Mouse (Mus musculus) spleen, adult 10 weeks (tissue): Measurements from ENCODE around the gene Nomo1. TPM values are rescaled to one million over a fixed set of nuclear protein-coding genes. Genes with fewer than 3 reads are reported as not detected.

ENCODE experiments used
- polyA plus RNA-seq: library from polyadenylated mRNA; stranded (reverse); fragments of 350-450 nt; fragmentation: Illumina TruSeq; extraction: RNeasy Lipid Tissue Mini Kit (QIAGEN cat#74804); gene quantifications from one replicate; pipeline ENCODE4 v1.2.3, GENCODE M21; 2015; ENCODE audit warnings: low replicate concordance; ENCODE audit not compliant: insufficient read depth

Gene Nomo1
- polyA plus RNA-seq, result 17.6 TPM

GRCm38 (mm10) chr7:46033109-46033869 lies at the start of gene Nomo1:
Gene Nomo1, plus strand, starts transcription at chr7:46033698.

GRCm38 (mm10) chr7:46030145-46030488 lies 3.4 kb upstream of the Nomo1 start, which contains the start of gene Abcc6:
Gene Abcc6, minus strand, starts transcription at chr7:46030302.

GRCm38 (mm10) chr7:46100563-46100962 lies 67.1 kb downstream of the Nomo1 start, which contains the start of gene Kcnj11:
Gene Kcnj11, minus strand, starts transcription at chr7:46100764.

Other genes starting within 250 kb of the Nomo1 start
- gene Lmtk3, start 250.0 kb upstream of the Nomo1 start, polyA plus RNA-seq, result not detected
- 0.25 TPM for gene Sult2b1, start 249.0 kb upstream of the Nomo1 start, polyA plus RNA-seq
- gene Cyth2, start 219.1 kb upstream of the Nomo1 start, polyA plus RNA-seq, result 52.5 TPM
- gene Kcnj14, start 208.9 kb upstream of the Nomo1 start, polyA plus RNA-seq, result not detected
- gene Grwd1, start 202.8 kb upstream of the Nomo1 start, polyA plus RNA-seq, result 9.6 TPM
- 76.4 TPM for gene Kdelr1, start 160.9 kb upstream of the Nomo1 start, polyA plus RNA-seq
- gene Grin2d, start 155.3 kb upstream of the Nomo1 start, polyA plus RNA-seq, result 0.11 TPM
- not detected for gene Syngr4, start 137.0 kb upstream of the Nomo1 start, polyA plus RNA-seq
- 2.7 TPM for gene Tmem143, start 136.8 kb upstream of the Nomo1 start, polyA plus RNA-seq
- 90.7 TPM for gene Emp3, start 112.3 kb upstream of the Nomo1 start, polyA plus RNA-seq
- gene Ccdc114, start 109.6 kb upstream of the Nomo1 start, polyA plus RNA-seq, result 2.7 TPM
- gene Abcc6, start 3.4 kb upstream of the Nomo1 start, polyA plus RNA-seq, result not detected
- not detected for gene Kcnj11, start 67.1 kb downstream of the Nomo1 start, polyA plus RNA-seq
- not detected for gene Abcc8, start 146.3 kb downstream of the Nomo1 start, polyA plus RNA-seq
- gene Ush1c, start 204.8 kb downstream of the Nomo1 start, polyA plus RNA-seq, result not detected
- gene Otog, start 207.3 kb downstream of the Nomo1 start, polyA plus RNA-seq, result not detected